Mouse (Mus musculus): ENCODE data around the gene Taar2. TPM values are rescaled to one million over a fixed set of nuclear protein-coding genes. Genes with fewer than 3 reads are reported as not detected.

The Taar2 gene
- total and polyA plus RNA-seq, 2 experiments from 2014 or later, result 0.15 TPM; not detected in 1

DNA sequence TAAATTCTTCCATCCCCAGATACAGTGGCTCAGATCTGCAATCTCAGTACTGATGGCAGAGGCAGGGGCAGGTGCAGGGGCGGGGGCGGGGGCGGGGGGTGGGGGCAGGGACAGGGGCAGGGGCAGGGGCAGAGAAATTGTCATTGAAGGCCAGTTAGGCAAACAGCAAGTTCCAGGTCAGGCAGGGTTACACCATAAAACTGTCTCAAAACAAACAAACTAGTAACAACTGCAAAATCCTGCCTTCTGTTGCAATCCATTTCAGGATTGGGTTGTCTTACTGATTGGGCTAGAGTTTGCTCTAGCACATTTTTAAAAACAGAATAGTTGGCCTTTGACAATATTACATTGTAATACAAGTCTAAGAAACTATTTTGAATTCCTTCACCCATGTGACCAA, 15.9 kb upstream of the Taar2 start:
- 75% methylated on average over 3 of the region's 3 CpGs for WGBS
- no peak for ATAC-seq
- H3K27me3 ChIP-seq (ENCODE audit: insufficient read depth, low read length), result no peaks in the 10 kb centered on the region
- H3K9me3 ChIP-seq (ENCODE audit: low read length), result no peaks in the 10 kb centered on the region
- no peak for TF ChIP-seq CTCF (IDR thresholded peaks at IDR 0.05; ENCODE audit: low read depth)
- no peak overlapping the region for H3K27ac ChIP-seq (ENCODE audit: low read depth, low read length)
- H3K4me2 ChIP-seq (ENCODE audit: low read depth), result no peak overlapping the region
- H3K36me3 ChIP-seq (ENCODE audit: insufficient read depth), result no peaks in the 10 kb centered on the region
- no peak overlapping the region for H3K4me3 ChIP-seq (ENCODE audit: low read depth, low read length)
- H3K9ac ChIP-seq, result no peak overlapping the region
- no peaks in the 10 kb centered on the region for H3K4me1 ChIP-seq (ENCODE audit: insufficient read depth)
- DNase-seq, result no peak

DNA sequence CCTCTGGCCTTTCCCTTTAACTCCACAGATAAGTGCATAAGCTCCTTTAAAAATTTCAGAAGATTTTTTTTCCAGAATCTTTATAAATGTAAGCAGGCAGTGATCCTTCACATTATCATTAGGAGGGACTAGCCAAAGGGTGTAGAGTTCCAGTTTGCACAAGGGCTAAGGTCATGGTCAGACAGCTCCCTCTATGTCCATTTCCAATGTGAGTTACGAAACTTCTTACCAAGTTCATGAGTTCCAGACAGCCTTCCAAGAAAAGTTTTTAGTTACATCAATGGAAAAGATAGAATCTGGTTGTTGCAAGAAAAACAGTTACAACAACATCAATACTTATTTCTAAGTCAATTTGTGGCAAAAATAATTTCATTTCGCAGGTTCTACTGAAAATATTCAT, 14.4 kb upstream of the Taar2 start:
- ATAC-seq (no peak), DNase-seq (no peak)
- no peak overlapping the region for H3K4me2 ChIP-seq (ENCODE audit: low read depth)
- H3K36me3 ChIP-seq (ENCODE audit: insufficient read depth), result no peaks in the 10 kb centered on the region
- no peaks in the 10 kb centered on the region for H3K9me3 ChIP-seq (ENCODE audit: low read length)
- 79% methylated on average over 2 of the region's 2 CpGs for WGBS
- H3K27ac ChIP-seq (ENCODE audit: low read depth, low read length), result no peak overlapping the region
- H3K27me3 ChIP-seq (ENCODE audit: insufficient read depth, low read length), result no peaks in the 10 kb centered on the region
- no peak overlapping the region for H3K4me3 ChIP-seq (ENCODE audit: low read depth, low read length)
- H3K4me1 ChIP-seq (ENCODE audit: insufficient read depth), result no peaks in the 10 kb centered on the region
- TF ChIP-seq CTCF (IDR thresholded peaks at IDR 0.05; ENCODE audit: low read depth), result no peak
- H3K9ac ChIP-seq, result no peak overlapping the region

GRCm38 (mm10) chr10:23937613-23938012, 759 bp upstream of the Taar2 start:
- H3K9me3 ChIP-seq (ENCODE audit: low read length), result no peaks in the 10 kb centered on the region
- no peak overlapping the region for H3K9ac ChIP-seq
- H3K4me1 ChIP-seq (ENCODE audit: insufficient read depth), result no peaks in the 10 kb centered on the region
- 37% methylated on average over 4 of the region's 4 CpGs for WGBS
- H3K27ac ChIP-seq (ENCODE audit: low read depth, low read length), result no peak overlapping the region
- ATAC-seq (no peak), DNase-seq (no peak)
- no peak overlapping the region for H3K4me2 ChIP-seq (ENCODE audit: low read depth)
- H3K4me3 ChIP-seq (ENCODE audit: low read depth, low read length), result no peak overlapping the region
- no peak for TF ChIP-seq CTCF (IDR thresholded peaks at IDR 0.05; ENCODE audit: low read depth)
- H3K27me3 ChIP-seq (ENCODE audit: insufficient read depth, low read length), result no peaks in the 10 kb centered on the region
- no peaks in the 10 kb centered on the region for H3K36me3 ChIP-seq (ENCODE audit: insufficient read depth)

GRCm38 (mm10) chr10:23942465-23942864, 4.1 kb downstream of the Taar2 start:
- no peak overlapping the region for H3K27ac ChIP-seq (ENCODE audit: low read depth, low read length)
- no peak for ATAC-seq
- no peak overlapping the region for H3K4me2 ChIP-seq (ENCODE audit: low read depth)
- H3K4me3 ChIP-seq (ENCODE audit: low read depth, low read length), result no peak overlapping the region
- no peaks in the 10 kb centered on the region for H3K36me3 ChIP-seq (ENCODE audit: insufficient read depth)
- no peaks in the 10 kb centered on the region for H3K4me1 ChIP-seq (ENCODE audit: insufficient read depth)
- no peaks in the 10 kb centered on the region for H3K9me3 ChIP-seq (ENCODE audit: low read length)
- no peak overlapping the region for H3K9ac ChIP-seq
- TF ChIP-seq CTCF (IDR thresholded peaks at IDR 0.05; ENCODE audit: low read depth), result no peak; the same call in 1 of the 2 replicates
- no peaks in the 10 kb centered on the region for H3K27me3 ChIP-seq (ENCODE audit: insufficient read depth, low read length)
- WGBS, result 82% methylated on average over 5 of the region's 5 CpGs
- no peak for DNase-seq

DNA sequence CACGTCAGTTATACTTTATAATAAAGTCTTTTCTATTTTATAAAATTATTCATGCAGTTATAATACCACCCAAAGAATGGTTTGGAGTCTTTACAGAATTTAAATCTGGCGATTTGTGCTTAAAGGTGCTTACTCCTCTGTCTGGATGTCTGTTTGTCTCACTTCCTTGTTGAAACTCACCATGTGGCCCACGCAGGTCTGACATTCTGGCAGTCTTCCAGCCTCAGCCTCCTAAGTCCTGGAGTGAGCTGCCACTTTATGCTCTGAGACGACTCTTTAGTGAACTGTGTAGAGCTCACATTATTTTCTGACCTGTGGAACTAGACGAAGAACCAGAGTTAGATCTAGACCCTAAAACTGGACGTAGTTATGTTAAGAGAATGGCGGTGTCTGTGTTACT, 9.7 kb downstream of the Taar2 start:
- DNase-seq, result no peak
- Histone ChIP-seq H3K36me3 (ENCODE audit: insufficient read depth) (no peaks in the 10 kb centered on the region), H3K4me1 (ENCODE audit: insufficient read depth) (no peaks in the 10 kb centered on the region), H3K4me2 (ENCODE audit: low read depth) (no peak overlapping the region), H3K9ac (no peak overlapping the region), H3K9me3 (ENCODE audit: low read length) (no peaks in the 10 kb centered on the region), H3K27me3 (ENCODE audit: insufficient read depth, low read length) (no peaks in the 10 kb centered on the region), H3K27ac (ENCODE audit: low read depth, low read length) (no peak overlapping the region), H3K4me3 (ENCODE audit: low read depth, low read length) (no peak overlapping the region)
- 50% methylated on average over 7 of the region's 7 CpGs for WGBS
- no peak for TF ChIP-seq CTCF (IDR thresholded peaks at IDR 0.05; ENCODE audit: low read depth)
- ATAC-seq, result no peak

DNA sequence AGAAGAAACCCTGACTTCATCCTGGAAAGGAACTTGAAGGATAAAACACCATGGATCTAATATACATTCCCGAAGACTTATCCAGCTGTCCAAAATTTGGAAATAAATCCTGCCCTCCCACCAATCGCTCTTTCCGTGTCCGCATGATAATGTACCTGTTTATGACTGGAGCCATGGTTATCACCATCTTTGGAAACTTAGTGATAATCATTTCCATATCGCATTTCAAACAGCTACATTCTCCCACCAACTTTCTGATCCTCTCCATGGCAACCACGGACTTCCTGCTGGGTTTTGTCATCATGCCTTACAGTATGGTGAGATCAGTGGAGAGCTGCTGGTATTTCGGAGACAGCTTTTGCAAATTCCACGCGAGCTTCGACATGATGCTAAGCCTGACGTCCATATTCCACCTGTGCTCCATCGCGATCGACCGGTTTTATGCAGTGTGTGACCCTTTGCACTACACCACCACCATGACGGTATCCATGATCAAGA, 11.2 kb downstream of the Taar2 start, which contains the start of gene Taar3:
TSS of gene Taar3 (plus strand) at position 51 of the 498 bp plus-strand sequence.
- peak; percentile 59 for DNase-seq
- H3K36me3 ChIP-seq (ENCODE audit: insufficient read depth), result no peaks in the 10 kb centered on the region

GRCm38 (mm10) chr10:23951714-23952113, 13.3 kb downstream of the Taar2 start:
- Histone ChIP-seq H3K9ac (no peak overlapping the region), H3K27ac (ENCODE audit: low read depth, low read length) (no peak overlapping the region), H3K4me3 (ENCODE audit: low read depth, low read length) (no peak overlapping the region), H3K27me3 (ENCODE audit: insufficient read depth, low read length) (no peaks in the 10 kb centered on the region), H3K4me2 (ENCODE audit: low read depth) (no peak overlapping the region), H3K4me1 (ENCODE audit: insufficient read depth) (no peaks in the 10 kb centered on the region), H3K9me3 (ENCODE audit: low read length) (no peaks in the 10 kb centered on the region), H3K36me3 (ENCODE audit: insufficient read depth) (no peaks in the 10 kb centered on the region)
- ATAC-seq (no peak), DNase-seq (no peak)
- WGBS, result 89% methylated on average over 6 of the region's 6 CpGs
- TF ChIP-seq CTCF (IDR thresholded peaks at IDR 0.05; ENCODE audit: low read depth), result no peak

More for the DNA sequence above, 11.2 kb downstream of the Taar2 start, which contains the start of gene Taar3:
- WGBS, result 85% methylated on average over 16 of the region's 16 CpGs
- Histone ChIP-seq H3K27me3 (ENCODE audit: insufficient read depth, low read length) (no peaks in the 10 kb centered on the region), H3K9ac (no peak within 1 kb of the TSS), H3K4me1 (ENCODE audit: insufficient read depth) (no peaks in the 10 kb centered on the region), H3K9me3 (ENCODE audit: low read length) (no peaks in the 10 kb centered on the region), H3K4me2 (ENCODE audit: low read depth) (no peak within 1 kb of the TSS), H3K4me3 (ENCODE audit: low read depth, low read length) (no peak within 1 kb of the TSS), H3K27ac (ENCODE audit: low read depth, low read length) (peak within 1 kb of the TSS; percentile 54; the same call in 1 of the 2 replicates)
- peak; percentile 89 for ATAC-seq
- TF ChIP-seq CTCF (IDR thresholded peaks at IDR 0.05; ENCODE audit: low read depth), result no peak
